Mouse (Mus musculus) hindbrain, embryonic 16.5 days (tissue): Measurements from ENCODE around the gene Pdk2. TPM values are rescaled to one million over a fixed set of nuclear protein-coding genes. Genes with fewer than 3 reads are reported as not detected.

Experiments used
- ATAC-seq: fragments of 200-750 bp; cut with Nextera tagmentation; 2 replicates; pipeline ENCODE4 v1.8.0; 2017; ENCODE audit warnings: moderate TSS enrichment, moderate library complexity
- H3K27ac ChIP-seq: fragments of 300-500 bp; sonication (generic); 2 replicates; pipeline ENCODE4 v1.5.1; 2014; ENCODE audit warnings: low read depth, mild to moderate bottlenecking, control low read depth, low read length, moderate library complexity
- H3K27me3 ChIP-seq: fragments of 300-500 bp; sonication (generic); replicated peaks from 2 replicates; pipeline ENCODE4 v1.6.1; 2014; ENCODE audit warnings: low read length; ENCODE audit not compliant: control insufficient read depth, insufficient read depth
- H3K36me3 ChIP-seq: fragments of 300-500 bp; sonication (generic); 2 replicates; pipeline ENCODE4 v1.6.1; 2014; ENCODE audit warnings: mild to moderate bottlenecking, low read length, moderate library complexity, mixed read lengths; ENCODE audit not compliant: control insufficient read depth, insufficient read depth
- H3K4me1 ChIP-seq: fragments of 300-500 bp; sonication (generic); 2 replicates; pipeline ENCODE4 v1.6.1; 2014; ENCODE audit warnings: low read depth, low read length; ENCODE audit not compliant: control insufficient read depth, insufficient read depth
- H3K4me2 ChIP-seq: fragments of 300-500 bp; sonication (generic); 2 replicates; pipeline ENCODE4 v1.6.1; 2014; ENCODE audit warnings: mild to moderate bottlenecking, low read length, control low read depth, moderate library complexity
- H3K4me3 ChIP-seq: fragments of 300-500 bp; sonication (generic); 2 replicates; pipeline ENCODE4 v1.5.1; 2014; ENCODE audit warnings: mild to moderate bottlenecking, low read length, control low read depth, moderate library complexity
- H3K9ac ChIP-seq: fragments of 300-500 bp; sonication (generic); 2 replicates; pipeline ENCODE4 v1.6.1; 2014; ENCODE audit warnings: low read depth, mild to moderate bottlenecking, control low read depth, low read length, moderate library complexity
- H3K9me3 ChIP-seq: fragments of 300-500 bp; sonication (generic); 2 replicates; pipeline ENCODE4 v1.6.1; 2014; ENCODE audit warnings: mild to moderate bottlenecking, low read length, moderate library complexity; ENCODE audit not compliant: control insufficient read depth
- WGBS: fragments of 180-500 bp; shearing (Covaris S2); extraction: QIAGEN DNeasy Blood & Tissue Kit; methylation state at CpG from one replicate; pipeline ENCODE4 v1.1.7; 2014; 5-methylcytosine and 5-hydroxymethylcytosine counted together
- polyA plus RNA-seq: library from polyadenylated mRNA; unstranded; fragments of >200 nt; fragmentation: Nextera tagmentation; extraction: Ambion mirVana; gene quantifications from 2 replicates; pipeline ENCODE4 v1.2.1, GENCODE M21; 2015

Pdk2 gene
- polyA plus RNA-seq, 1 experiment from 2014 or later: 34.6 TPM

GRCm38 (mm10) chr11:95044185-95044870 is 3.2 kb upstream of the Pdk2 start:
- Histone ChIP-seq H3K4me1 (peaks cover 17% of the 10 kb centered on the region), H3K36me3 (no peaks in the 10 kb centered on the region), H3K27ac (no peak overlapping the region), H3K4me3 (no peak overlapping the region), H3K9me3 (no peaks in the 10 kb centered on the region), H3K4me2 (no peak overlapping the region), H3K27me3 (no peaks in the 10 kb centered on the region), H3K9ac (no peak overlapping the region)
- ATAC-seq: no peak
- 58% methylated on average over 13 of the region's 13 CpGs for WGBS

- H3K9ac ChIP-seq: no peak overlapping the region
- H3K27me3 ChIP-seq: no peaks in the 10 kb centered on the region
Observed at GRCm38 (mm10) chr11:95043608-95044007, 2.5 kb upstream of the Pdk2 start.

GRCm38 (mm10) chr11:95043060-95043459 is 1.9 kb upstream of the Pdk2 start:
- Histone ChIP-seq H3K27me3 (no peaks in the 10 kb centered on the region), H3K4me3 (no peak overlapping the region), H3K4me2 (no peak overlapping the region), H3K36me3 (no peaks in the 10 kb centered on the region), H3K27ac (no peak overlapping the region), H3K9me3 (no peaks in the 10 kb centered on the region), H3K4me1 (peaks cover 17% of the 10 kb centered on the region), H3K9ac (no peak overlapping the region)
- no peak for ATAC-seq
- WGBS: 94% methylated on average over 4 of the region's 4 CpGs

More at GRCm38 (mm10) chr11:95043608-95044007, 2.5 kb upstream of the Pdk2 start:
- Histone ChIP-seq H3K36me3 (no peaks in the 10 kb centered on the region), H3K4me2 (no peak overlapping the region), H3K4me1 (peaks cover 17% of the 10 kb centered on the region), H3K27ac (no peak overlapping the region), H3K9me3 (no peaks in the 10 kb centered on the region), H3K4me3 (no peak overlapping the region)
- no peak for ATAC-seq
- 55% methylated on average over 7 of the region's 7 CpGs for WGBS

- Histone ChIP-seq H3K4me3 (peak overlapping the region; percentile 82), H3K36me3 (no peaks in the 10 kb centered on the region), H3K9ac (peak overlapping the region; percentile 24), H3K27me3 (no peaks in the 10 kb centered on the region), H3K4me1 (peaks cover 18% of the 10 kb centered on the region), H3K4me2 (peak overlapping the region; percentile 89), H3K9me3 (no peaks in the 10 kb centered on the region), H3K27ac (peak overlapping the region; percentile 70)
- no peak for ATAC-seq
- WGBS: 1% methylated on average over 11 of the region's 11 CpGs
Observed at GRCm38 (mm10) chr11:95042096-95042495, 942 bp upstream of the Pdk2 start.

GRCm38 (mm10) chr11:95040491-95041138 is 539 bp downstream of the Pdk2 start:
- peak; percentile 1; the same call in 1 of the 2 replicates for ATAC-seq
- H3K9ac ChIP-seq: peak overlapping the region; percentile 76

GRCm38 (mm10) chr11:95039766-95040165 is 1.4 kb downstream of the Pdk2 start:
- peak overlapping the region; percentile 89 for H3K4me2 ChIP-seq
- no peak for ATAC-seq
- H3K27me3 ChIP-seq: no peaks in the 10 kb centered on the region
- H3K36me3 ChIP-seq: no peaks in the 10 kb centered on the region
- no peak overlapping the region for H3K4me3 ChIP-seq
- H3K9me3 ChIP-seq: no peaks in the 10 kb centered on the region
- no peak overlapping the region for H3K9ac ChIP-seq
- H3K4me1 ChIP-seq: peaks cover 19% of the 10 kb centered on the region
- 87% methylated on average over 4 of the region's 4 CpGs for WGBS
- H3K27ac ChIP-seq: no peak overlapping the region

More at GRCm38 (mm10) chr11:95040491-95041138, 539 bp downstream of the Pdk2 start:
- peak overlapping the region; percentile 82 for H3K4me3 ChIP-seq
- H3K36me3 ChIP-seq: no peaks in the 10 kb centered on the region
- H3K9me3 ChIP-seq: no peaks in the 10 kb centered on the region
- peak overlapping the region; percentile 89 for H3K4me2 ChIP-seq
- peak overlapping the region; percentile 72 for H3K27ac ChIP-seq
- H3K27me3 ChIP-seq: no peaks in the 10 kb centered on the region
- peaks cover 19% of the 10 kb centered on the region for H3K4me1 ChIP-seq
- under 1% methylated on average over 20 of the region's 20 CpGs for WGBS

GRCm38 (mm10) chr11:95038818-95039655 is 2.1 kb downstream of the Pdk2 start:
- H3K4me2 ChIP-seq: no peak overlapping the region
- H3K9me3 ChIP-seq: no peaks in the 10 kb centered on the region
- no peak overlapping the region for H3K9ac ChIP-seq
- ATAC-seq: no peak
- peaks cover 19% of the 10 kb centered on the region for H3K4me1 ChIP-seq
- H3K4me3 ChIP-seq: no peak overlapping the region
- no peaks in the 10 kb centered on the region for H3K36me3 ChIP-seq
- H3K27me3 ChIP-seq: no peaks in the 10 kb centered on the region
- 84% methylated on average over 13 of the region's 13 CpGs for whole genome bisulfite sequencing
- H3K27ac ChIP-seq: no peak overlapping the region

- WGBS: 77% methylated on average over 14 of the region's 14 CpGs
- no peaks in the 10 kb centered on the region for H3K9me3 ChIP-seq
Observed at GRCm38 (mm10) chr11:95038156-95038817, 2.9 kb downstream of the Pdk2 start.

More at GRCm38 (mm10) chr11:95038156-95038817, 2.9 kb downstream of the Pdk2 start:
- Histone ChIP-seq H3K4me2 (no peak overlapping the region), H3K4me1 (peaks cover 19% of the 10 kb centered on the region), H3K4me3 (no peak overlapping the region), H3K36me3 (no peaks in the 10 kb centered on the region), H3K27ac (no peak overlapping the region), H3K27me3 (no peaks in the 10 kb centered on the region), H3K9ac (no peak overlapping the region)
- no peak for ATAC-seq
